Mouse (Mus musculus) small intestine, adult 2 months (tissue): Measurements from ENCODE around the gene Gm36210. TPM values are rescaled to one million over a fixed set of nuclear protein-coding genes. Genes with fewer than 3 reads are reported as not detected.

ENCODE experiments used
- H3K27ac ChIP-seq: fragments of 200-500 bp; 2 replicates; pipeline ENCODE4 v1.5.1; 2012; ENCODE audit warnings: low read depth, low read length, control low read depth, inconsistent platforms; ENCODE audit not compliant: insufficient read depth
- H3K27me3 ChIP-seq: fragments of 200-500 bp; 2 replicates; pipeline ENCODE4 v1.6.1; 2012; ENCODE audit warnings: mild to moderate bottlenecking, moderate library complexity, low read length, inconsistent platforms; ENCODE audit not compliant: control insufficient read depth, insufficient read depth
- H3K36me3 ChIP-seq: fragments of 200-500 bp; 2 replicates; pipeline ENCODE4 v1.6.1; 2012; ENCODE audit warnings: mild to moderate bottlenecking, low read length, control low read depth, inconsistent platforms; ENCODE audit not compliant: control insufficient read depth, insufficient read depth
- H3K4me1 ChIP-seq: fragments of 200-500 bp; 2 replicates; pipeline ENCODE4 v1.6.1; 2012; ENCODE audit warnings: low read length, inconsistent platforms, mixed read lengths; ENCODE audit not compliant: control insufficient read depth, insufficient read depth, insufficient read length
- H3K4me3 ChIP-seq: fragments of 200-500 bp; 2 replicates; pipeline ENCODE4 v1.5.1; 2012; ENCODE audit warnings: low read depth, mild to moderate bottlenecking, control low read depth, inconsistent platforms, low read length, moderate library complexity
- CTCF ChIP-seq: fragments of 200-500 bp; IDR thresholded peaks from 2 replicates; pipeline ENCODE4 v1.5.1; 2012; ENCODE audit warnings: low read depth, mild to moderate bottlenecking, control low read depth, inconsistent platforms, low read length, moderate library complexity, mixed read lengths; ENCODE audit not compliant: insufficient replicate concordance, insufficient read length; ENCODE audit errors: extremely low read depth
- POLR2A ChIP-seq: fragments of 200-500 bp; IDR thresholded peaks from 2 replicates; pipeline ENCODE4 v1.6.1; 2012; ENCODE audit warnings: low read depth, mild to moderate bottlenecking, control low read depth, inconsistent platforms, low read length, moderate library complexity
- WGBS: fragments of 180-500 bp; shearing (Covaris S2); methylation state at CpG from one replicate; pipeline ENCODE4 v1.1.7; 2018; 5-methylcytosine and 5-hydroxymethylcytosine counted together
- polyA plus RNA-seq: library from polyadenylated mRNA; depleted of rRNA; stranded (reverse); fragments of >200 nt; gene quantifications from 2 replicates; pipeline ENCODE4 v1.2.3, GENCODE M21; 2012

Gene Gm36210
- polyA plus RNA-seq, 1 experiment: not detected

GRCm38 (mm10) chr7:4878186-4878585 lies 28.1 kb downstream of the Gm36210 start:
- Histone ChIP-seq H3K4me3 (no peak overlapping the region), H3K27me3 (no peaks in the 10 kb centered on the region), H3K4me1 (peaks cover 17% of the 10 kb centered on the region; the same call in 1 of the 2 replicates), H3K27ac (no peak overlapping the region), H3K36me3 (0 out of 2 replicates have a peak, but pooled peaks cover 2% of the 10 kb centered on the region)
- peak; percentile 52; the same call in 1 of the 2 replicates for TF ChIP-seq CTCF
- no peak for TF ChIP-seq POLR2A

GRCm38 (mm10) chr7:4877226-4877625 lies 29.1 kb downstream of the Gm36210 start:
- peaks cover 17% of the 10 kb centered on the region; the same call in 1 of the 2 replicates for H3K4me1 ChIP-seq
- no peaks in the 10 kb centered on the region for H3K27me3 ChIP-seq
- H3K36me3 ChIP-seq: no peaks in the 10 kb centered on the region
- H3K4me3 ChIP-seq: peak overlapping the region; percentile 80
- H3K27ac ChIP-seq: peak overlapping the region; percentile 67
- no peak for TF ChIP-seq CTCF
- no peak for TF ChIP-seq POLR2A
- WGBS: 2% methylated on average over 11 of the region's 11 CpGs

- no peaks in the 10 kb centered on the region for H3K27me3 ChIP-seq
- TF ChIP-seq CTCF (no peak), POLR2A (peak; percentile 96)
- peak within 1 kb of the TSS; percentile 67 for H3K27ac ChIP-seq
- H3K36me3 ChIP-seq: no peaks in the 10 kb centered on the region
- H3K4me1 ChIP-seq: peaks cover 17% of the 10 kb centered on the region; the same call in 1 of the 2 replicates
- peak within 1 kb of the TSS; percentile 80 for H3K4me3 ChIP-seq
- WGBS: 0% methylated on average over 22 of the region's 22 CpGs
Observed at GRCm38 (mm10) chr7:4876753-4877221, 29.5 kb downstream of the Gm36210 start, which contains the start of gene Isoc2a. Gene Isoc2a, plus strand, starts transcription at chr7:4877153.

GRCm38 (mm10) chr7:4870133-4870532 lies 36.2 kb downstream of the Gm36210 start, which contains the start of gene Isoc2b:
Gene Isoc2b, minus strand, starts transcription at chr7:4870258.
- Histone ChIP-seq H3K36me3 (no peaks in the 10 kb centered on the region), H3K4me1 (peaks cover 3% of the 10 kb centered on the region; the same call in 1 of the 2 replicates)
- WGBS: 34% methylated on average over 6 of the region's 6 CpGs

GRCm38 (mm10) chr7:4866631-4867180 lies 39.6 kb downstream of the Gm36210 start:
- TF ChIP-seq POLR2A (no peak), CTCF (no peak)
- Histone ChIP-seq H3K27me3 (no peaks in the 10 kb centered on the region), H3K4me1 (peaks cover 6% of the 10 kb centered on the region; the same call in 1 of the 2 replicates), H3K36me3 (no peaks in the 10 kb centered on the region), H3K27ac (peak overlapping the region; percentile 99), H3K4me3 (peak overlapping the region; percentile 81)
- 9% methylated on average over 10 of the region's 10 CpGs for WGBS

More at GRCm38 (mm10) chr7:4870133-4870532, 36.2 kb downstream of the Gm36210 start, which contains the start of gene Isoc2b:
- no peak within 1 kb of the TSS for H3K4me3 ChIP-seq
- H3K27me3 ChIP-seq: no peaks in the 10 kb centered on the region
- TF ChIP-seq CTCF (no peak), POLR2A (no peak)
- no peak within 1 kb of the TSS for H3K27ac ChIP-seq

- H3K27ac ChIP-seq: peak overlapping the region; percentile 99
- H3K4me1 ChIP-seq: peaks cover 6% of the 10 kb centered on the region; the same call in 1 of the 2 replicates
- TF ChIP-seq POLR2A: peak; percentile 97
- no peak for TF ChIP-seq CTCF
- no peaks in the 10 kb centered on the region for H3K27me3 ChIP-seq
- 2% methylated on average over 40 of the region's 40 CpGs for WGBS
- H3K36me3 ChIP-seq: no peaks in the 10 kb centered on the region
- peak overlapping the region; percentile 81 for H3K4me3 ChIP-seq
Observed at GRCm38 (mm10) chr7:4865579-4866493, 40.5 kb downstream of the Gm36210 start.
